Mouse (Mus musculus) adrenal gland (tissue): ENCODE data around the gene Tle4.

Experiments
- intact Hi-C: fragments of 180-260 bp; cut with DNase I; formaldehyde crosslinking; loops from one replicate; pipeline ENCODE4 v1.15.1; 2025

Gene Tle4

GRCm38 (mm10) chr19:14468733-14469132 lies 129.1 kb downstream of the Tle4 start:
- intact Hi-C loops, result no loop called here

- intact Hi-C loops, result no loop called here
Observed at GRCm38 (mm10) chr19:14466020-14466419, 131.8 kb downstream of the Tle4 start.

GRCm38 (mm10) chr19:14463281-14464079 lies 134.4 kb downstream of the Tle4 start:
- intact Hi-C loops, result no loop called here

- intact Hi-C loops, result loop anchor here (10.0 kb wide), 1 partner anchor 241 kb away; no protein-coding TSS in a partner anchor
Observed at GRCm38 (mm10) chr19:14453486-14453885, 144.4 kb downstream of the Tle4 start.

- intact Hi-C loops, result loop anchor here (10.0 kb wide), 1 partner anchor 243 kb away; no protein-coding TSS in a partner anchor
Observed at GRCm38 (mm10) chr19:14451329-14451728, 146.5 kb downstream of the Tle4 start.

GRCm38 (mm10) chr19:14449738-14450137 lies 148.1 kb downstream of the Tle4 start:
- intact Hi-C loops, result loop anchor here (10.0 kb wide), 1 partner anchor 245 kb away; no protein-coding TSS in a partner anchor

GRCm38 (mm10) chr19:14448586-14448985 lies 149.3 kb downstream of the Tle4 start:
- intact Hi-C loops, result no loop called here

- intact Hi-C loops, result no loop called here
Observed at GRCm38 (mm10) chr19:14447474-14447873, 150.4 kb downstream of the Tle4 start.

- intact Hi-C loops, result no loop called here
Observed at GRCm38 (mm10) chr19:14441861-14442260, 156.0 kb downstream of the Tle4 start.

- intact Hi-C loops, result no loop called here
Observed at GRCm38 (mm10) chr19:14437226-14437625, 160.6 kb downstream of the Tle4 start.

- intact Hi-C loops, result no loop called here
Observed at GRCm38 (mm10) chr19:14436567-14436966, 161.3 kb downstream of the Tle4 start.

GRCm38 (mm10) chr19:14435681-14436376 lies 162.0 kb downstream of the Tle4 start:
- intact Hi-C loops, result no loop called here

GRCm38 (mm10) chr19:14433900-14434299 lies 164.0 kb downstream of the Tle4 start:
- intact Hi-C loops, result no loop called here

GRCm38 (mm10) chr19:14432436-14432835 lies 165.4 kb downstream of the Tle4 start:
- intact Hi-C loops, result no loop called here

- intact Hi-C loops, result no loop called here
Observed at GRCm38 (mm10) chr19:14426920-14427319, 170.9 kb downstream of the Tle4 start.

GRCm38 (mm10) chr19:14426244-14426868 lies 171.5 kb downstream of the Tle4 start:
- intact Hi-C loops, result no loop called here

- intact Hi-C loops, result no loop called here
Observed at GRCm38 (mm10) chr19:14425122-14425521, 172.7 kb downstream of the Tle4 start.

GRCm38 (mm10) chr19:14424016-14424964 lies 173.6 kb downstream of the Tle4 start:
- intact Hi-C loops, result no loop called here

GRCm38 (mm10) chr19:14421691-14422090 lies 176.2 kb downstream of the Tle4 start:
- intact Hi-C loops, result no loop called here

- intact Hi-C loops, result no loop called here
Observed at GRCm38 (mm10) chr19:14419886-14420285, 178.0 kb downstream of the Tle4 start.

GRCm38 (mm10) chr19:14416845-14417244 lies 181.0 kb downstream of the Tle4 start:
- intact Hi-C loops, result no loop called here
